18 mouse cellular contexts compared by ENCODE assay signal in the genomic region with DNA sequence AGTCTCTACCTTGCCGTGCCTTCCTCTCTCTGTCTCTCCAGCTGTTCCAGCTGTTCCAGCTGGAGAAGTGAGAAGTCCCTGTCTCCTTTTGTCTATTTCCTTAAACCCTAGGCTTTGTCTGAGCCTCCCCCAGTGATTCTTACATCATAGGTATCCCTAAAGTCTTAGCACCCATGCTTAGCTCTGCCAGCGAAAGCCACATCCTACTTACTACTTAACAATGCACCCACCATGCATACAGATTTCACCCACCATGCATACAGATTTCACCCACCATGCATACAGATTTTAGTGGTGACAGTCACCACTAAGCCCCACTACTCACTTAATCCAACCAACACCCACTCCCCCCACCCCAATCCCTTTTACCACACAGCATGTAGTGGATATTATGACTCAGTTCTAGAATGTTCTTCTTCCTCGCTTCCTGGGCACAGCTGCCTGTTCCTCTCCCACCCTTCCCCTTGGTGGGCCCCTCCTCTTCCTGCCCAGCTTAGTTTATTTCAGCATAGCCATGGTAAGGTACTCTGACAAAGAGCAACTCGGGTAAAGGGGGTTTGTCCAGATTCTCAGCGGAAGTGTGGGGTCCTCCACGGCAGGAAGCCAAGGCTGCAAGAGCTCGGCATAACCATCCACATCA. TPM values are rescaled to one million over a fixed set of nuclear protein-coding genes. Genes with fewer than 3 reads are reported as not detected.
DNase-seq lines count a peak whose midpoint lies in the region; ATAC-seq and TF ChIP-seq lines count a peak whose summit lies in the region.
"Had no signal": no experiment of that assay in that cellular context is flagged by ENCODE, and none has a peak within 500 bp of the region (broad histone marks: within the 10 kb centered on the region; RNA-seq: fewer than 3 reads in every experiment).

No protein-coding gene starts in this region.

- H3K4me1 ChIP-seq in spleen, adult 2 months (ENCODE audit: control insufficient read depth, insufficient read depth, insufficient read length) = peaks cover 2% of the 10 kb centered on the region; the same call in 1 of the 2 replicates
- H3K4me1 ChIP-seq: embryonic facial prominence, embryonic 15.5 days; liver, embryonic 12.5 days had no signal

- peak overlapping the region; percentile 12; the same call in 1 of the 2 replicates for H3K4me3 ChIP-seq in spleen, adult 2 months (ENCODE audit: extremely low read depth, insufficient read depth, insufficient read length)
- H3K4me3 ChIP-seq: embryonic facial prominence, embryonic 15.5 days; forebrain, embryonic 12.5 days; hindbrain, embryonic 15.5 days; liver, embryonic 12.5 days; neural tube, embryonic 12.5 days had no signal

- no peak for TF ChIP-seq POLR2A in spleen, adult 2 months (IDR thresholded peaks at IDR 0.05; ENCODE audit: low read depth, low read length)

- no peaks in the 10 kb centered on the region for H3K36me3 ChIP-seq in spleen, adult 2 months (ENCODE audit: control insufficient read depth, insufficient read depth, low read length)
- H3K36me3 ChIP-seq: embryonic facial prominence, embryonic 15.5 days; forebrain, embryonic 12.5 days; hindbrain, embryonic 15.5 days; liver, embryonic 12.5 days; neural tube, embryonic 12.5 days had no signal

- 25% methylated on average over 7 of the region's 7 CpGs for WGBS in spleen, adult 2 months

- ATAC-seq in common myeloid progenitor, adult 5-6 weeks (replicated peaks; ENCODE audit: low read depth, poor library complexity, severe bottlenecking) = 0 out of 2 replicates have a peak, but pooled peaks have one; percentile 47
- ATAC-seq: liver, embryonic 12.5 days had no signal

- TF ChIP-seq CTCF in spleen, adult 2 months (IDR thresholded peaks at IDR 0.05; ENCODE audit: extremely low read depth, insufficient read depth, insufficient read length, insufficient replicate concordance) = no peak

- DNase-seq in spleen, adult 2 months (ENCODE audit: low read depth in 1 of 2, low spot score in 2 of 2) = peak in 1 of 2 experiments; percentile 22
- DNase-seq in spleen, postnatal 10 days (ENCODE audit: low spot score in 2 of 2) = no peak
- DNase-seq in naive thymus-derived CD4-positive, alpha-beta T cell, adult 2 months (ENCODE audit: low read depth) = peak; percentile 67
- peak; percentile 72 for DNase-seq in thymus, postnatal 4 days
- no peak for DNase-seq in kidney, adult 8-10 months
- DNase-seq in adrenal gland, postnatal 36 days = no peak
- DNase-seq: cerebellum, adult 2 months; heart, adult 11 months; kidney, adult 18-20 months; kidney, postnatal 36 days; left cerebral cortex, postnatal 4 days; right cerebral cortex, postnatal 4 days had no signal

- H3K27me3 ChIP-seq in spleen, adult 2 months (ENCODE audit: control insufficient read depth, insufficient read depth, low read length) = no peaks in the 10 kb centered on the region
- H3K27me3 ChIP-seq: embryonic facial prominence, embryonic 15.5 days; hindbrain, embryonic 15.5 days; neural tube, embryonic 12.5 days had no signal

- peak overlapping the region; percentile 69 for H3K27ac ChIP-seq in spleen, adult 2 months (ENCODE audit: insufficient read depth, low read length)
- H3K27ac ChIP-seq: embryonic facial prominence, embryonic 15.5 days; forebrain, embryonic 12.5 days; hindbrain, embryonic 15.5 days; liver, embryonic 12.5 days; neural tube, embryonic 12.5 days had no signal

RNA-seq across cellular contexts. Expression of a gene that starts 14.6 kb away (rescaled TPM):
- 22.7 and 29.1 TPM in 2 replicates for polyA plus RNA-seq in spleen, adult 2 months (2012; rRNA removed)
- total RNA-seq in common myeloid progenitor, adult 5-6 weeks (2017) = 17.7 and 22.4 TPM in 2 replicates
- total RNA-seq in adrenal gland, postnatal 36 days (2021) = 10 to 100 TPM; 18.6 to 26.3 TPM

Comparison
In these comparisons a context has a peak if more than half of its experiments do, and no peak if none do; other contexts are left out.
1. DNase-seq: peak in naive thymus-derived CD4-positive, alpha-beta T cell, adult 2 months (single experiment) and thymus, postnatal 4 days (single experiment); none in spleen, postnatal 10 days (0 of 2), kidney, adult 8-10 months (0 of 2) and adrenal gland, postnatal 36 days (0 of 2).